21 mouse cellular contexts compared by ENCODE assay signal in genomic region chr3:85203659-85204058, GRCm38 (mm10).
DNase-seq lines count a peak whose midpoint lies in the region; ATAC-seq and TF ChIP-seq lines count a peak whose summit lies in the region.
"Had no signal": no experiment of that assay in that cellular context is flagged by ENCODE, and none has a peak within 500 bp of the region (broad histone marks: within the 10 kb centered on the region; RNA-seq: fewer than 3 reads in every experiment).

No protein-coding gene starts in this region.

- H3K9ac ChIP-seq in kidney, embryonic 16.5 days (replicated peaks; ENCODE audit: low read length): no peak overlapping the region
- H3K9ac ChIP-seq in midbrain, embryonic 13.5 days (replicated peaks): no peak overlapping the region
- no peak overlapping the region for H3K9ac ChIP-seq in midbrain, postnatal 0 days (replicated peaks; ENCODE audit: low read length, poor library complexity, severe bottlenecking)
- H3K9ac ChIP-seq in neural tube, embryonic 11.5 days (ENCODE audit: low read length): no peak overlapping the region
- H3K9ac ChIP-seq: embryonic facial prominence, embryonic 13.5 days; forebrain, embryonic 12.5 days; hindbrain, embryonic 12.5 days had no signal

- H3K4me2 ChIP-seq in kidney, embryonic 16.5 days (replicated peaks; ENCODE audit: low read depth, low read length): no peak overlapping the region
- no peak overlapping the region for H3K4me2 ChIP-seq in midbrain, embryonic 13.5 days (replicated peaks)
- no peak overlapping the region for H3K4me2 ChIP-seq in midbrain, postnatal 0 days (ENCODE audit: low read depth, low read length, poor library complexity, severe bottlenecking)
- no peak overlapping the region for H3K4me2 ChIP-seq in neural tube, embryonic 11.5 days (ENCODE audit: low read depth)
- H3K4me2 ChIP-seq: embryonic facial prominence, embryonic 13.5 days; forebrain, embryonic 12.5 days; hindbrain, embryonic 12.5 days had no signal

- peaks cover 17% of the 10 kb centered on the region for H3K4me1 ChIP-seq in kidney, embryonic 16.5 days (ENCODE audit: insufficient read depth, low read length)
- 0 out of 2 replicates have a peak, but pooled peaks cover 5% of the 10 kb centered on the region for H3K4me1 ChIP-seq in midbrain, embryonic 13.5 days (replicated peaks)
- H3K4me1 ChIP-seq in midbrain, postnatal 0 days (ENCODE audit: insufficient read depth, low read length): no peaks in the 10 kb centered on the region
- no peaks in the 10 kb centered on the region for H3K4me1 ChIP-seq in neural tube, embryonic 11.5 days (ENCODE audit: control insufficient read depth, insufficient read depth, low read length)
- H3K4me1 ChIP-seq: embryonic facial prominence, embryonic 13.5 days; forebrain, embryonic 12.5 days had no signal

- no peaks in the 10 kb centered on the region for H3K36me3 ChIP-seq in kidney, embryonic 16.5 days (ENCODE audit: insufficient read depth, low read length)
- H3K36me3 ChIP-seq in midbrain, embryonic 13.5 days: no peaks in the 10 kb centered on the region
- H3K36me3 ChIP-seq in midbrain, postnatal 0 days (ENCODE audit: insufficient read depth, low read length): no peaks in the 10 kb centered on the region
- H3K36me3 ChIP-seq in neural tube, embryonic 11.5 days (ENCODE audit: control insufficient read depth, insufficient read depth, low read length): no peaks in the 10 kb centered on the region
- H3K36me3 ChIP-seq: embryonic facial prominence, embryonic 13.5 days; forebrain, embryonic 12.5 days; heart, embryonic 10.5 days; hindbrain, embryonic 12.5 days had no signal

- no peak for TF ChIP-seq CTCF in midbrain, postnatal 0 days (IDR thresholded peaks at IDR 0.05)

- peak; percentile 69; the same call in 1 of the 2 replicates for ATAC-seq in kidney, embryonic 16.5 days (ENCODE audit: low FRiP score, low TSS enrichment)
- 0 out of 2 replicates have a peak, but pooled peaks have one; percentile 30 for ATAC-seq in midbrain, embryonic 13.5 days
- ATAC-seq in midbrain, postnatal 0 days (ENCODE audit: low FRiP score): no peak
- ATAC-seq in neural tube, embryonic 11.5 days (ENCODE audit: insufficient read depth, low FRiP score, low TSS enrichment): peak; percentile 45; the same call in 1 of the 2 replicates
- ATAC-seq: forebrain, embryonic 16.5 days had no signal

- DNase-seq in kidney, postnatal 36 days: no peak
- DNase-seq in midbrain, postnatal 0 days (ENCODE audit: low spot score): no peak
- peak; percentile 26 for DNase-seq in embryo, embryonic 11 days
- peak; percentile 48 for DNase-seq in neural tube, embryonic 11.5 days (ENCODE audit: low spot score)
- DNase-seq in lung, postnatal 14 days: no peak
- DNase-seq in cerebellum, postnatal 4 days (ENCODE audit: low spot score in 2 of 2): no peak
- DNase-seq: adrenal gland, adult 8-10 months; cerebellum, adult 11-12 months; cerebellum, adult 9-10 months; cerebellum, postnatal 25 days; gastrocnemius, postnatal 10 days; heart, adult 18-20 months; heart, postnatal 10 days; heart, postnatal 4 days had no signal

- 23% methylated on average over 9 of the region's 9 CpGs for WGBS in kidney, embryonic 16.5 days
- 64% methylated on average over 9 of the region's 9 CpGs for WGBS in midbrain, embryonic 13.5 days
- WGBS in midbrain, postnatal 0 days: 68% methylated on average over 9 of the region's 9 CpGs
- 41% methylated on average over 9 of the region's 9 CpGs for WGBS in neural tube, embryonic 11.5 days

- H3K27ac ChIP-seq in kidney, embryonic 16.5 days (ENCODE audit: low read length): no peak overlapping the region
- H3K27ac ChIP-seq in midbrain, embryonic 13.5 days: no peak overlapping the region
- H3K27ac ChIP-seq in midbrain, postnatal 0 days (ENCODE audit: low read depth, low read length): no peak overlapping the region
- H3K27ac ChIP-seq in neural tube, embryonic 11.5 days (ENCODE audit: low read depth, low read length): no peak overlapping the region
- H3K27ac ChIP-seq: embryonic facial prominence, embryonic 13.5 days; forebrain, embryonic 12.5 days; heart, embryonic 10.5 days; hindbrain, embryonic 12.5 days had no signal

- H3K27me3 ChIP-seq in kidney, embryonic 16.5 days (ENCODE audit: insufficient read depth, low read length): no peaks in the 10 kb centered on the region; the same call in 1 of the 2 replicates
- H3K27me3 ChIP-seq in midbrain, embryonic 13.5 days: no peaks in the 10 kb centered on the region
- H3K27me3 ChIP-seq in midbrain, postnatal 0 days (ENCODE audit: insufficient read depth, low read length): no peaks in the 10 kb centered on the region; the same call in 1 of the 2 replicates
- H3K27me3 ChIP-seq in neural tube, embryonic 11.5 days (ENCODE audit: control insufficient read depth, insufficient read depth, low read length): no peaks in the 10 kb centered on the region
- H3K27me3 ChIP-seq: embryonic facial prominence, embryonic 13.5 days; forebrain, embryonic 12.5 days; hindbrain, embryonic 12.5 days had no signal

- H3K9me3 ChIP-seq in kidney, embryonic 16.5 days (ENCODE audit: low read length): no peaks in the 10 kb centered on the region
- H3K9me3 ChIP-seq in midbrain, embryonic 13.5 days: no peaks in the 10 kb centered on the region
- no peaks in the 10 kb centered on the region for H3K9me3 ChIP-seq in midbrain, postnatal 0 days (ENCODE audit: low read length)
- no peaks in the 10 kb centered on the region for H3K9me3 ChIP-seq in neural tube, embryonic 11.5 days (ENCODE audit: control insufficient read depth, low read length)
- H3K9me3 ChIP-seq: embryonic facial prominence, embryonic 13.5 days; forebrain, embryonic 12.5 days; heart, embryonic 10.5 days; hindbrain, embryonic 12.5 days had no signal

- no peak overlapping the region for H3K4me3 ChIP-seq in kidney, embryonic 16.5 days (ENCODE audit: low read length)
- H3K4me3 ChIP-seq in midbrain, embryonic 13.5 days (replicated peaks): no peak overlapping the region
- no peak overlapping the region for H3K4me3 ChIP-seq in midbrain, postnatal 0 days (ENCODE audit: low read depth, low read length)
- H3K4me3 ChIP-seq in neural tube, embryonic 11.5 days (ENCODE audit: low read depth, low read length): no peak overlapping the region
- H3K4me3 ChIP-seq: embryonic facial prominence, embryonic 13.5 days; forebrain, embryonic 12.5 days; heart, embryonic 10.5 days; hindbrain, embryonic 12.5 days had no signal

Comparison
In these comparisons a context has a peak if more than half of its experiments do, and no peak if none do; other contexts are left out.
1. DNase-seq: peak in embryo, embryonic 11 days (single experiment) and neural tube, embryonic 11.5 days (single experiment); none in kidney, postnatal 36 days (0 of 2), midbrain, postnatal 0 days (single experiment), lung, postnatal 14 days (single experiment) and cerebellum, postnatal 4 days (0 of 2).